Mouse (Mus musculus): ENCODE results near the gene Golt1a.

DNA sequence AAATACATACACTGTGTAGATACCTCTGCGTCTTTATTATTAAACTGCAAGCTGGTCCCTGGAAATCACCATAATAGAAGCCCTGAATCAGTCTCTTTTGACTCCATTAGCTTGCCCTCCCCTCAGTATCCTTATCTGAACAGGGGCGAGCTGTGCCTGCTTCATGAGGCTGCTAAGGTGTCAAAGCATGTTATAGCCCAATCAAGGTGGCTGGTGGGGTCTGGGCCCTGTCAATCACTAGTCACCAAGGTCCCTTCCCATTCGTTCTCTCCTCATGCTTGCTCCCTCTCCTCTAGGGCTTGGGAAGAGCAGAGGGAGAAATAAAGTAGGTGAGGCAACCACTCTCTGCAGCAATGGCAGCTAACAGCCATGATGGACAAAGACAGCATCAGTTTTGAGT is 37.6 kb downstream of the Golt1a start:
- no peak for TF ChIP-seq GATA1 (IDR thresholded peaks at IDR 0.05; ENCODE audit: borderline replicate concordance, low read length)
- TF ChIP-seq FLI1 (IDR thresholded peaks at IDR 0.05; ENCODE audit: low read length): no peak
